Mouse (Mus musculus): ENCODE results near the gene Hmgb1. TPM values are rescaled to one million over a fixed set of nuclear protein-coding genes. Genes with fewer than 3 reads are reported as not detected.

Hmgb1 gene
- total and polyA plus RNA-seq, 2 experiments from 2014 or later = 128 to 757 TPM

- DNase-seq (ENCODE audit: low spot score) (no peak), ATAC-seq (no peak)
- TF ChIP-seq CTCF (IDR thresholded peaks at IDR 0.05; ENCODE audit: low read depth) = no peak
- no peak overlapping the region for H3K4me3 ChIP-seq (ENCODE audit: low read length)
- no peak overlapping the region for H3K9ac ChIP-seq (replicated peaks; ENCODE audit: low read length)
- no peaks in the 10 kb centered on the region for H3K9me3 ChIP-seq (ENCODE audit: low read length)
- no peak overlapping the region for H3K27ac ChIP-seq
- WGBS = 84% methylated on average over 3 of the region's 3 CpGs
- no peak overlapping the region for H3K4me2 ChIP-seq (ENCODE audit: low read depth, low read length)
- no peaks in the 10 kb centered on the region for H3K27me3 ChIP-seq (ENCODE audit: insufficient read depth, low read length)
- no peaks in the 10 kb centered on the region for H3K4me1 ChIP-seq (ENCODE audit: insufficient read depth, low read length)
- no peaks in the 10 kb centered on the region for H3K36me3 ChIP-seq (ENCODE audit: insufficient read depth, low read length)
Observed at GRCm38 (mm10) chr5:149109220-149109619, 75.1 kb downstream of the Hmgb1 start.

GRCm38 (mm10) chr5:149108178-149108577 lies 76.1 kb downstream of the Hmgb1 start:
- no peaks in the 10 kb centered on the region for H3K9me3 ChIP-seq (ENCODE audit: low read length)
- 88% methylated on average over 15 of the region's 15 CpGs for WGBS
- H3K27me3 ChIP-seq (ENCODE audit: insufficient read depth, low read length) = no peaks in the 10 kb centered on the region
- ATAC-seq (no peak), DNase-seq (ENCODE audit: low spot score) (no peak)
- no peak overlapping the region for H3K9ac ChIP-seq (replicated peaks; ENCODE audit: low read length)
- H3K4me3 ChIP-seq (ENCODE audit: low read length) = no peak overlapping the region
- H3K36me3 ChIP-seq (ENCODE audit: insufficient read depth, low read length) = no peaks in the 10 kb centered on the region
- no peak overlapping the region for H3K4me2 ChIP-seq (ENCODE audit: low read depth, low read length)
- H3K4me1 ChIP-seq (ENCODE audit: insufficient read depth, low read length) = no peaks in the 10 kb centered on the region
- no peak overlapping the region for H3K27ac ChIP-seq
- TF ChIP-seq CTCF (IDR thresholded peaks at IDR 0.05; ENCODE audit: low read depth) = no peak

GRCm38 (mm10) chr5:149107566-149107965 lies 76.7 kb downstream of the Hmgb1 start:
- DNase-seq (ENCODE audit: low spot score) = no peak
- H3K27ac ChIP-seq = no peak overlapping the region
- H3K27me3 ChIP-seq (ENCODE audit: insufficient read depth, low read length) = no peaks in the 10 kb centered on the region
- no peak overlapping the region for H3K4me2 ChIP-seq (ENCODE audit: low read depth, low read length)
- no peak overlapping the region for H3K9ac ChIP-seq (replicated peaks; ENCODE audit: low read length)
- WGBS = 53% methylated on average over 3 of the region's 3 CpGs
- ATAC-seq = no peak
- no peaks in the 10 kb centered on the region for H3K9me3 ChIP-seq (ENCODE audit: low read length)
- no peak overlapping the region for H3K4me3 ChIP-seq (ENCODE audit: low read length)
- H3K4me1 ChIP-seq (ENCODE audit: insufficient read depth, low read length) = no peaks in the 10 kb centered on the region
- TF ChIP-seq CTCF (IDR thresholded peaks at IDR 0.05; ENCODE audit: low read depth) = no peak
- no peaks in the 10 kb centered on the region for H3K36me3 ChIP-seq (ENCODE audit: insufficient read depth, low read length)

GRCm38 (mm10) chr5:149104096-149104725 lies 80.1 kb downstream of the Hmgb1 start:
- DNase-seq (ENCODE audit: low spot score) = no peak
- Histone ChIP-seq H3K4me1 (ENCODE audit: insufficient read depth, low read length) (no peaks in the 10 kb centered on the region), H3K9me3 (ENCODE audit: low read length) (no peaks in the 10 kb centered on the region), H3K27me3 (ENCODE audit: insufficient read depth, low read length) (no peaks in the 10 kb centered on the region), H3K4me2 (ENCODE audit: low read depth, low read length) (no peak overlapping the region), H3K27ac (no peak overlapping the region), H3K36me3 (ENCODE audit: insufficient read depth, low read length) (no peaks in the 10 kb centered on the region), H3K9ac (replicated peaks; ENCODE audit: low read length) (no peak overlapping the region), H3K4me3 (ENCODE audit: low read length) (no peak overlapping the region)
- TF ChIP-seq CTCF (IDR thresholded peaks at IDR 0.05; ENCODE audit: low read depth) = no peak
- ATAC-seq = no peak
- WGBS = 90% methylated on average over 8 of the region's 8 CpGs

GRCm38 (mm10) chr5:149101869-149102268 lies 82.4 kb downstream of the Hmgb1 start:
- H3K9ac ChIP-seq (replicated peaks; ENCODE audit: low read length) = no peak overlapping the region
- H3K36me3 ChIP-seq (ENCODE audit: insufficient read depth, low read length) = no peaks in the 10 kb centered on the region
- H3K9me3 ChIP-seq (ENCODE audit: low read length) = no peaks in the 10 kb centered on the region
- no peak overlapping the region for H3K4me3 ChIP-seq (ENCODE audit: low read length)
- H3K4me2 ChIP-seq (ENCODE audit: low read depth, low read length) = no peak overlapping the region
- DNase-seq (ENCODE audit: low spot score) (no peak), ATAC-seq (no peak)
- H3K4me1 ChIP-seq (ENCODE audit: insufficient read depth, low read length) = no peaks in the 10 kb centered on the region
- 0 out of 2 replicates have a peak, but pooled peaks have one; percentile 25 for TF ChIP-seq CTCF (IDR thresholded peaks at IDR 0.05; ENCODE audit: low read depth)
- no peaks in the 10 kb centered on the region for H3K27me3 ChIP-seq (ENCODE audit: insufficient read depth, low read length)
- H3K27ac ChIP-seq = no peak overlapping the region
- 80% methylated on average over 6 of the region's 6 CpGs for WGBS

- no peak for TF ChIP-seq CTCF (IDR thresholded peaks at IDR 0.05; ENCODE audit: low read depth)
- Histone ChIP-seq H3K4me3 (ENCODE audit: low read length) (no peak overlapping the region), H3K27me3 (ENCODE audit: insufficient read depth, low read length) (no peaks in the 10 kb centered on the region), H3K36me3 (ENCODE audit: insufficient read depth, low read length) (no peaks in the 10 kb centered on the region), H3K4me1 (ENCODE audit: insufficient read depth, low read length) (no peaks in the 10 kb centered on the region), H3K4me2 (ENCODE audit: low read depth, low read length) (no peak overlapping the region), H3K9me3 (ENCODE audit: low read length) (no peaks in the 10 kb centered on the region), H3K27ac (no peak overlapping the region), H3K9ac (replicated peaks; ENCODE audit: low read length) (no peak overlapping the region)
- 65% methylated on average over 3 of the region's 3 CpGs for WGBS
- no peak for DNase-seq (ENCODE audit: low spot score)
- ATAC-seq = no peak
Observed at GRCm38 (mm10) chr5:149100091-149100490, 84.2 kb downstream of the Hmgb1 start.

GRCm38 (mm10) chr5:149099009-149099408 lies 85.3 kb downstream of the Hmgb1 start:
- DNase-seq (ENCODE audit: low spot score) (no peak), ATAC-seq (no peak)
- no peak for TF ChIP-seq CTCF (IDR thresholded peaks at IDR 0.05; ENCODE audit: low read depth)
- Histone ChIP-seq H3K27ac (no peak overlapping the region), H3K9ac (replicated peaks; ENCODE audit: low read length) (no peak overlapping the region), H3K9me3 (ENCODE audit: low read length) (no peaks in the 10 kb centered on the region), H3K4me1 (ENCODE audit: insufficient read depth, low read length) (no peaks in the 10 kb centered on the region), H3K36me3 (ENCODE audit: insufficient read depth, low read length) (no peaks in the 10 kb centered on the region), H3K27me3 (ENCODE audit: insufficient read depth, low read length) (no peaks in the 10 kb centered on the region), H3K4me2 (ENCODE audit: low read depth, low read length) (no peak overlapping the region), H3K4me3 (ENCODE audit: low read length) (no peak overlapping the region)
- 83% methylated on average over 1 of the region's 1 CpGs for WGBS
